Mouse (Mus musculus): ENCODE results near the gene Gm42878.

The Gm42878 gene

DNA sequence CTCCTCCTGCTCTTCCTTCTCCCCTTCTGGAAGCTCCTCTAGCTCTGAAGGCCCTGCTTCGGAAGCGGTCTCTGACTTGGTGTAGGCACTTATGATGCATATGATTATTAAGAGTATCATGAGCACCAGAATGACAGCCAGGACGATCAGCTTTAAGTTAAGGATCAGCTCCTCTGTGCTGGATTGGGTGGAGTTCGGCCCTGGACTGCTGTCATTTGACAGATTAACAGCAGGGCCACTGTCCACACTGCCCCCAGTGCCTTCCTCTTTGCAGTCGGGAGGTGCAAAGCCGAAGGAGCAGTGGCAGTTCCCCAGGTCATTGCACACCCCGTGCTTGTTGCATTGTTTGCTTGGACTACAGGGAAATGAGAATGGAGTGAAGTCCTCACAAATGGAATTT is 44.6 kb downstream of the Gm42878 start:
- no peak for DNase-seq (ENCODE audit: low spot score)

- no peak for DNase-seq (ENCODE audit: low spot score)
Observed at GRCm38 (mm10) chr5:121493305-121493704, 52.0 kb downstream of the Gm42878 start.

DNA sequence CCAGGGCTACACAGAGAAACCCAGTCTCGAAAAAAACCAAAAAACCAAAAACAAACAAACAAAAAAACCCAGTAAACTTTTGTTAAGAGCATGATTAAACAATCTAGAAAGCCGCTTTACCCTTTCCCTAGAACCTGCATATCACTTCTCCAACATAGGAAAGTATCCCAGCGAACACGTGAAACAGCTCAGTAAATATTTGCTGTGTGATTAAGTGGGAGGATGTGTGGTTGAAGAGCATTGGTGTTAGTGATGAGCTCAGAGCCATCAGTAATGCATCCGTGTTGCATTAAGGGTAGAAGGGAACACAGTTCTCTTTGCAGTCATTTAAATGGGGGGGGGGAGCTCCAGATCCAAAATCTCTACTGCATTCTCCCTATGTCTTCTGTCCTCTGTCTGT is 60.5 kb downstream of the Gm42878 start:
- no peak for DNase-seq (ENCODE audit: low spot score)

DNA sequence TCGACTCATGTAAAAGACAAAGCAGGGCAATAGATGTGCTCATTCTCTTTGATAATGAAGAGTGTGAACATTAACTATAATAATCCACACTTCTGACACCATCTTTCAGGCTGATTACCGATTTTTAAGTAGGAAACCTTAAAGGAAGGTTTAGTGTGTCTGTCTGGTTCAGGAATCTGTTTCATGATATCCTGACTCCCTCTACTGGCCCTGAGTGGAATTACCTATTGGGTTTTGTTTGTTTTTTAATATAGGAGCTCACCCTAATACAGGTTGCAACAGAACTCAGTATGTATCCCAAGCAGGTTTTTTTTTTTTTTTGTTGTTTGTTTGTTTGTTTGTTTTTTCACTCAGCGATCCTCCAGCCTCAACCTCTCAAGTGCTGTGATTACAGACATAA is 67.6 kb downstream of the Gm42878 start:
- peak; percentile 90 for DNase-seq (ENCODE audit: low spot score)

DNA sequence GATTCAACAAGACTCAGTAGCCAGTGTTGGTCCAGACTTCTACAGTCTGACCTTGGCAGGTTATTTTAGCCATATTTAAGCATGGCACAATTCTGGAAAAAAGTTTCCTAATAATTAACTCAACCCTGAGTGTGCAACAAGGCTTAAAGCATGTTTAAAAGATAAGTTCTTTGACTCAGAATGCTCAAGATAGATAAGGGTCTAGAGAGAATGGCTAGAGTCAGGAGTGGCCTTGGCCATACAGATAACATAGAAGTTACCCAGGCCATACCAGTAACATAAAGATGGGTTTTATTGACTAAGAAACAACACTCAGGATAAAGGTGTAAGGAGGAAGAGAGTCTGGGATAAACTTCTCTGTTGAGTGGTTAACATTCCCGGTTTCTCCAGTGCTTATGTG is 69.2 kb downstream of the Gm42878 start:
- no peak for DNase-seq (ENCODE audit: low spot score)

DNA sequence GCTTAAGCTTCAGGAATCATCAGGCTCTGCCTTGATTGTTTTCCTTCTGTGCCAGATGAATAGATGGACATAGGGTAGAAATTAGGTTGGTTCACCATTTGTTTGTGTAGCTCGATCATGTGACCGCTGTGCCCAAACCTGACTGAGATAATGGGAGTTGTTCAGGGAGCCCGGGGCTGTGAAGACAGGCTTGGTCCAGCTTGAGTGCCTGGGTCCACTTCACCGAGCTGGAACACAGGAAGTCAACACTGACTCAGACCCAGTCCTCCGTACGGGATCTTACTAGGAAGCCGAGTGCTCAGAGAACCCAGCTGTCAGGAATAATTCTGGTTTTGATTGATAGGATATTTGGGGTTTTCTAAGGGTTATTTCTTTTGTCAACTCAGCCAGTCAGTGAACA is 70.7 kb downstream of the Gm42878 start:
- DNase-seq (ENCODE audit: low spot score), result no peak

DNA sequence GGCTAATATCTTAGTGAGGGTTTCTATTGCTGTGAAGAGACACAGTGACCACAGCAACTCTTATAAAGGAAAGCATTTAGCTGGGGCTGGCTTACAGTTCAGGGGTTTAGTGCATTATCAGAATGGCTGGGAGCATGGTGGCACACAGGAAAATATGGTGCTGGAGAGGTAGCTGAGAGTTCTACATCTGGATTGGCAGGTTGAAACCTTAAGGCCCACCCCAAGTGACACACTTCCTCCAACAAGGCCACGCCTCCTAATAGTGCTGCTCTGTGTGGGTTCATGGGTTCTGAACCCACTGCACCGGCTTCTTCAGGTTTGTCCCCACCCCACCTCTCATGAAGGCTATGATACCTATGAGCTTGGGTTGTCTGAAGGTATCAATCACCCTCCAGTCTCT is 72.9 kb downstream of the Gm42878 start:
- no peak for DNase-seq (ENCODE audit: low spot score)

- no peak for DNase-seq (ENCODE audit: low spot score)
Observed at GRCm38 (mm10) chr5:121469566-121469965, 75.7 kb downstream of the Gm42878 start.
